Mouse (Mus musculus): Measurements from ENCODE around the gene Rffl. TPM values are rescaled to one million over a fixed set of nuclear protein-coding genes. Genes with fewer than 3 reads are reported as not detected.
A peak's percentile ranks its signal among the peaks of the same experiment; 100 is the strongest.

Rffl gene
- polyA plus RNA-seq, 1 experiment from 2014 or later, result 3.9 TPM

DNA sequence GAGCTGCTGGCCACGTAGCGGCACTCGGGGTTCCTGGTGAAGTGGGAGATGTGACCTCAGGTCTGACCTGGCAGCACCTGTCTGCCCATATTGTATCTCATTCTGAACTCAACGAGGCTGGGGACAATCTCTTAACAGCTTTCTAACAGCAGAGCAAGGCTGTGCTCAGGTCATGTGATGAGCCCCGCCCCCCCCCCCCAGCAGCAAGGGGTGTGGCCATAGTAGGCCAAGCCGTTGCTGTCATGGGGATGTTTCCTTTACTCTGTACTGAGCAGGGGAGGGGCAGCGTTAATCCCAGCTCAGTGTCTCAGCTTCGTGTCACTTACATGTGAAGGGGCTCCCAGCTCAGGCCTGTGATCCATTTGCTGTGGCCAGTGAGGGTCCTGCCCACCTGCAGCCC lies 33.9 kb upstream of the Rffl start:
- Histone ChIP-seq H3K9me3 (ENCODE audit: control insufficient read depth, low read length) (no peaks in the 10 kb centered on the region), H3K36me3 (ENCODE audit: control insufficient read depth, insufficient read depth, low read length) (peaks cover 45% of the 10 kb centered on the region), H3K4me2 (ENCODE audit: low read depth, low read length) (no peak overlapping the region), H3K27me3 (ENCODE audit: control insufficient read depth, insufficient read depth, low read length) (no peaks in the 10 kb centered on the region), H3K4me3 (ENCODE audit: low read depth, low read length) (no peak overlapping the region), H3K27ac (ENCODE audit: low read depth, low read length) (no peak overlapping the region), H3K4me1 (ENCODE audit: control insufficient read depth, insufficient read depth, low read length) (peaks cover 5% of the 10 kb centered on the region; the same call in 1 of the 2 replicates), H3K9ac (replicated peaks; ENCODE audit: low read depth, low read length) (no peak overlapping the region)
- ATAC-seq (ENCODE audit: low read depth), result no peak
- WGBS, result 73% methylated on average over 8 of the region's 8 CpGs

DNA sequence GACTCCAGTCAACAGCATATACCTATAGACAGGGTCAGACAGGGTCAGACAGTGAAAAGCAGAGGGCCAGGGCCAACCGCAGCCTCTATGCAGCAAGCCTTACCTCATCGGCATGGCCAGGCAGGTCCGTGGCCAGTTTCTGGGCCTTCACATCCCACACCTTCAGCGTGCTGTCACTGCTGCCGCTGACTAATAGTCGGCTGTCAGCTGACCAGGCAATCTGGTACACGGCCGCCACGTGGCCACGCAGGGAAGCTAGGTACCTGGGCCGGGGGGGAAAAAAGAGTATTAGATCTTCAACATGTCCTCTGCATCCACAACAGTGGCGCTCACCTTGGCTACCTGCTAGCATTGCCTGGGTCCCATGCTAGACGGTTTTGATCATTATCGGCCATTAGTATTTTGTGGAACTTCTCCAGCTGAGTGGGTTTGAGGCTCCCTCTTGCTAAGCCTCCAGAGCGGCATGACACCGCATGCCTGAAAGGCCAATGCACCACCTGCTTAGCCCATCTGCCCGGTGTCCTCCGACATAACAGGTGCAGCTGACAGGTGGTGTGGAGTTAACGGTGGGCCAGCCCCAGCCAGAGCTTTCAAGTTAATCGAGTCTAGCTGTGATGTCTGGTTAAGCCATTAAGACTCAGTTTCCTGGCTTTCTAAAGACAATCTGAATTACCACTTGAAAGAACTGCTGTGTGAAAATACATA lies 30.7 kb upstream of the Rffl start:
- H3K4me2 ChIP-seq (ENCODE audit: low read depth, low read length), result no peak overlapping the region
- no peaks in the 10 kb centered on the region for H3K9me3 ChIP-seq (ENCODE audit: control insufficient read depth, low read length)
- ATAC-seq (ENCODE audit: low read depth), result no peak
- H3K4me3 ChIP-seq (ENCODE audit: low read depth, low read length), result no peak overlapping the region
- no peak overlapping the region for H3K9ac ChIP-seq (replicated peaks; ENCODE audit: low read depth, low read length)
- whole genome bisulfite sequencing, result 94% methylated on average over 20 of the region's 20 CpGs
- H3K4me1 ChIP-seq (ENCODE audit: control insufficient read depth, insufficient read depth, low read length), result no peaks in the 10 kb centered on the region
- H3K27ac ChIP-seq (ENCODE audit: low read depth, low read length), result no peak overlapping the region
- no peaks in the 10 kb centered on the region for H3K27me3 ChIP-seq (ENCODE audit: control insufficient read depth, insufficient read depth, low read length)
- peaks cover 56% of the 10 kb centered on the region for H3K36me3 ChIP-seq (ENCODE audit: control insufficient read depth, insufficient read depth, low read length)

DNA sequence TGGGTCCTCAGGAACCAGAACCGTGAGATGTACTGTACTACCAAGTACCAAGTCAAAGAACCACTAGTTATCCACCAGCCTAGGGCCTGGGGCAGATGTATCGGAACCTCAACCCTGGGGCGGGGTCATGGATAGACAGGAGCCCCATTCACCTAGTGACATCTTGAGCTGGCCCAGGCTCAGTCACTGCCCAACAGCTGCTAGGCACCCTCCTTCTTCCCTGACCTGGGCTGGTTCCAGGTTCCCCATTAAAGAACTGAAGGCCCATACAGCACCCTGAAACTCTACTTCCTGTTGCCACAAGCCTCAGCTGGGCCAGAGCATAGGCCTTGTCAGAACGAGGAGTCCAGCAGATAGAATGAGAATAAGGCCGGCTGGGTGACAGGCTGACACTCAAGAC lies 28.7 kb upstream of the Rffl start:
- H3K4me3 ChIP-seq (ENCODE audit: low read depth, low read length), result no peak overlapping the region
- no peaks in the 10 kb centered on the region for H3K27me3 ChIP-seq (ENCODE audit: control insufficient read depth, insufficient read depth, low read length)
- no peak overlapping the region for H3K27ac ChIP-seq (ENCODE audit: low read depth, low read length)
- no peak overlapping the region for H3K9ac ChIP-seq (replicated peaks; ENCODE audit: low read depth, low read length)
- WGBS, result 91% methylated on average over 5 of the region's 5 CpGs
- no peaks in the 10 kb centered on the region for H3K9me3 ChIP-seq (ENCODE audit: control insufficient read depth, low read length)
- H3K4me2 ChIP-seq (ENCODE audit: low read depth, low read length), result no peak overlapping the region
- H3K36me3 ChIP-seq (ENCODE audit: control insufficient read depth, insufficient read depth, low read length), result peaks cover 50% of the 10 kb centered on the region
- ATAC-seq (ENCODE audit: low read depth), result no peak
- H3K4me1 ChIP-seq (ENCODE audit: control insufficient read depth, insufficient read depth, low read length), result no peaks in the 10 kb centered on the region

DNA sequence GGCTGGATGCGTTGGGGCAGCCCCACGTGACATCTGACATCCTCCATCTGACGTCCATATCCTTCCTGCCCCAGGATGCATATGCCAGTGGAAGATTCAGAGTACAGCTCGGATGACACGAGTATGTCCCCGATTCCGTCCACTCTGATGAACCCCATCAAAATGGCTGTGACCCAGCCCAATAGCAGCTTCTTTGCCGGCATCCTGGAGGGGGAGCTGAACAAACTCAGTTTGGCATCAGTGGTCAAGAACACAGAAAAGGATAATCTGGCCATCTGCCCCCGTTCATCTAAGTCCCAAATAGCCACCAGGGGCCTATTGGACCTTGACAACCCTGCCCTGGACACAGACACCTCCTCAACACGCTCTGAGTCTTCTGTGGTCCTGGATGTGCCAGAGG lies 26.5 kb upstream of the Rffl start:
- no peak overlapping the region for H3K27ac ChIP-seq (ENCODE audit: low read depth, low read length)
- no peaks in the 10 kb centered on the region for H3K4me1 ChIP-seq (ENCODE audit: control insufficient read depth, insufficient read depth, low read length)
- H3K4me2 ChIP-seq (ENCODE audit: low read depth, low read length), result no peak overlapping the region
- H3K4me3 ChIP-seq (ENCODE audit: low read depth, low read length), result no peak overlapping the region
- H3K36me3 ChIP-seq (ENCODE audit: control insufficient read depth, insufficient read depth, low read length), result peaks cover 32% of the 10 kb centered on the region
- ATAC-seq (ENCODE audit: low read depth), result no peak
- no peaks in the 10 kb centered on the region for H3K27me3 ChIP-seq (ENCODE audit: control insufficient read depth, insufficient read depth, low read length)
- H3K9me3 ChIP-seq (ENCODE audit: control insufficient read depth, low read length), result no peaks in the 10 kb centered on the region
- WGBS, result 87% methylated on average over 10 of the region's 10 CpGs
- no peak overlapping the region for H3K9ac ChIP-seq (replicated peaks; ENCODE audit: low read depth, low read length)

DNA sequence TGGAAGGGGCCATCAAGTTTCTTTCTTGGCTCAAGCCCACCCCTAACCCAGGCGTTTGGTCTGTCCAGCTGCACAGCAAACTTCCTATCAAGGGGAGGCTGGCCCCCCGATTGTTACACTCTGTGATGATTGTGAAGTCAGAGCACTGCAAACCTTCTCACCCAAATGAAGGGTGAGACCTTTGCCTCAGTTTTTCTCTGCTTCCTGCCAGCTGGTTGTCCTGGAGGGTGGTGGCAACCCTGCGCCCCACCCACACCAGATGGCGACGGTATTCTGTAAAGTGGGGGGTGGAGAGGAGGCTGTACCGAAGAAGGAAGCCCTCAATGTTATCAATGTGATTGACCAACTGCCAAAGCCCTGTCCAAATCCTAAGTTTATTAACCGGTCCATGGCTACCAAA lies 20.9 kb upstream of the Rffl start, which contains the start of gene Fndc8:
TSS of gene Fndc8 (plus strand) at position 189 of the 400 bp plus-strand sequence.
- H3K9ac ChIP-seq (replicated peaks; ENCODE audit: low read depth, low read length), result no peak within 1 kb of the TSS
- no peak within 1 kb of the TSS for H3K4me2 ChIP-seq (ENCODE audit: low read depth, low read length)
- no peaks in the 10 kb centered on the region for H3K36me3 ChIP-seq (ENCODE audit: control insufficient read depth, insufficient read depth, low read length)
- ATAC-seq (ENCODE audit: low read depth), result no peak
- no peaks in the 10 kb centered on the region for H3K9me3 ChIP-seq (ENCODE audit: control insufficient read depth, low read length)
- H3K27me3 ChIP-seq (ENCODE audit: control insufficient read depth, insufficient read depth, low read length), result no peaks in the 10 kb centered on the region
- no peak within 1 kb of the TSS for H3K4me3 ChIP-seq (ENCODE audit: low read depth, low read length)
- H3K27ac ChIP-seq (ENCODE audit: low read depth, low read length), result no peak within 1 kb of the TSS
- peaks cover 10% of the 10 kb centered on the region; the same call in 1 of the 2 replicates for H3K4me1 ChIP-seq (ENCODE audit: control insufficient read depth, insufficient read depth, low read length)
- WGBS, result 55% methylated on average over 7 of the region's 7 CpGs

DNA sequence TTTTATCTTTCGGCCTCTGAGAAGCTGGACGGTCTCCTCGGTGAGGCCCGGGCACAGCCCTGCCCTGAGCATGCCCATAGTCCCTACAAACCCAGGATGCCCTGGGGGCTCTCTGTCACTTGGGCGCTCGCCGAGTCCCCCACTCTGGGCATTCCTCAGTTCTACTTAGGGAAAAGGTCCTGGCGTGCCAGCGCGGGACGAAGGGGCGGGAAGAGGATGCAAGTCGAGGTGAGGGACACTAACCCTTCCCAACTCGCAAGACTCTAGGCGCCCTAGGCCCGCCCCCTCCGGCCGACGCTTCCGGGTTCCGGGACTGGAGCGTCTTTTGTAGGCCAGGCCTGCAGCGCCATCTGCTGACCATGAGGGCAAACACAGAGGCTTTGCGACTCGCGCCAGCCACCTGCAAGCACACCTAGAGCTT lies 19.3 kb upstream of the Rffl start, which contains the start of gene Rad51d:
TSS of gene Rad51d (minus strand) at position 273 of the 421 bp plus-strand sequence.
- Histone ChIP-seq H3K36me3 (ENCODE audit: control insufficient read depth, insufficient read depth, low read length) (no peaks in the 10 kb centered on the region), H3K9me3 (ENCODE audit: control insufficient read depth, low read length) (no peaks in the 10 kb centered on the region), H3K4me2 (ENCODE audit: low read depth, low read length) (peak within 1 kb of the TSS; percentile 87), H3K4me3 (ENCODE audit: low read depth, low read length) (peak within 1 kb of the TSS; percentile 54), H3K27me3 (ENCODE audit: control insufficient read depth, insufficient read depth, low read length) (no peaks in the 10 kb centered on the region), H3K9ac (replicated peaks; ENCODE audit: low read depth, low read length) (peak within 1 kb of the TSS; percentile 68), H3K4me1 (ENCODE audit: control insufficient read depth, insufficient read depth, low read length) (peaks cover 10% of the 10 kb centered on the region; the same call in 1 of the 2 replicates), H3K27ac (ENCODE audit: low read depth, low read length) (no peak within 1 kb of the TSS; the same call in 1 of the 2 replicates)
- WGBS, result under 1% methylated on average over 26 of the region's 26 CpGs
- ATAC-seq (ENCODE audit: low read depth), result peak; percentile 90

DNA sequence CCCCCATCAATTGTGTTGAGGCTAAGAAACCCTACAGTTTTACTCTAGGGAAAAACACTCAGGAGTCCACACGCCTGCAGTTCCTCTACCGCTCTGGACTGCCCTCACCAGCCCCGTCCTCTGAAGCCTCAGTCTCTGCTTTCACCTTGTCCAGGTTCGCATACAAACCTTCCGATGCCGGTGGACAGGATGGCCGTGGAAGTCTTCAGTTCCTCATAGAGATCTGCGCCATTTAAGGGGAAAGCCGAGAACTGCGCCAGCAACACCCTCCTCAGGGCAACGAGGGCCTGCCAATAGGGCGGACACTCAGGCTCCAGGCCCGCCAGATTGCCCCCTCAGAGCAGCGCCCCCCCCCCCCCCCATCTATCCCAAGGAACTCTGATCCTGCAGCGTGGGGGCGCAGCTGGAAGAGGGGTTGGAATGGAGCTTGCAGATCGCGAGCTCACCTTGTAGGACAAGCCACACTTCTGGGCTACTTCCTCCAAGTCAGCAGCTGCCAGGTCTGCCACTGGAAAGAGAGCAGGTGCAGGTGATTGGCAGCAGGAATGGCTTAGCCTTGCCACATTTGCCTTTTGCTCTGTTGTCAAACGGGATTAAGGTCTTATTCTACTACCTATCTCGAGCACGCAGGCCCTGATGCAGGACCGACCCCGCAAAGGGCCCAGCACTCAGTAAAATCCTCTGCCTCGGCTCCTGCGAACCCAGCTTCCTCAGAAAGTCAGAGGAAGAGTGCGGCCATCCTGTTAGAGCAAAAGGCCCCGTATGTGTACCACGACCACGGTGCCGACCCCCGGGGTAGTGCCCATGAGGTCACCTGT lies 18.7 kb upstream of the Rffl start:
- no peaks in the 10 kb centered on the region for H3K9me3 ChIP-seq (ENCODE audit: control insufficient read depth, low read length)
- H3K27ac ChIP-seq (ENCODE audit: low read depth, low read length), result no peak overlapping the region; the same call in 1 of the 2 replicates
- ATAC-seq (ENCODE audit: low read depth), result peak; percentile 52
- H3K27me3 ChIP-seq (ENCODE audit: control insufficient read depth, insufficient read depth, low read length), result no peaks in the 10 kb centered on the region
- WGBS, result 9% methylated on average over 31 of the region's 31 CpGs
- H3K4me3 ChIP-seq (ENCODE audit: low read depth, low read length), result peak overlapping the region; percentile 54
- no peaks in the 10 kb centered on the region for H3K36me3 ChIP-seq (ENCODE audit: control insufficient read depth, insufficient read depth, low read length)
- peaks cover 10% of the 10 kb centered on the region; the same call in 1 of the 2 replicates for H3K4me1 ChIP-seq (ENCODE audit: control insufficient read depth, insufficient read depth, low read length)
- H3K9ac ChIP-seq (replicated peaks; ENCODE audit: low read depth, low read length), result peak overlapping the region; percentile 68
- peak overlapping the region; percentile 87 for H3K4me2 ChIP-seq (ENCODE audit: low read depth, low read length)

DNA sequence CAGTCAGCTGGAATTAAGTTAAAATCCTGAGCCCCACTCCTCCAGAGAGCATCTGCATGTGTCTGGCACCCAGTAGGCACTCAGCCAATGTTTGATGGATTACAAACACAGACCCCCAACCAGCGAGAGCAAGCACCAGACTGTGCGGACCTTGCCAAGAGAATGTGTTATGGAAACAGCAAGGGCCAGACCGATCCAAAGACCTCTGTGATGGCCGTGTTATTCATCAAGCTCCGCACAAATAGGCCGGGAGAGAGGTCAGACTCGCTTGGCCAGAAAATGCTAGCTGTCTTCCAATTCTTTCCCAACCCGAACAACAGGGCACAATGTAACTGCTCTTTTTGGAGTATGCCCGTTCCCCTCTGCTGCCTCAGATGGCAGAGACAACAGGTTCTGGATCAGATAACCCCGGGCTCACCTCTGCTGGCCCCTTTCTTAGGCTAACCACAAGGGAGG lies 17.5 kb upstream of the Rffl start:
- H3K9me3 ChIP-seq (ENCODE audit: control insufficient read depth, low read length), result no peaks in the 10 kb centered on the region
- no peak overlapping the region for H3K4me2 ChIP-seq (ENCODE audit: low read depth, low read length)
- no peaks in the 10 kb centered on the region for H3K27me3 ChIP-seq (ENCODE audit: control insufficient read depth, insufficient read depth, low read length)
- no peak overlapping the region for H3K27ac ChIP-seq (ENCODE audit: low read depth, low read length)
- peaks cover 10% of the 10 kb centered on the region; the same call in 1 of the 2 replicates for H3K4me1 ChIP-seq (ENCODE audit: control insufficient read depth, insufficient read depth, low read length)
- no peak for ATAC-seq (ENCODE audit: low read depth)
- WGBS, result 56% methylated on average over 10 of the region's 10 CpGs
- H3K4me3 ChIP-seq (ENCODE audit: low read depth, low read length), result no peak overlapping the region
- H3K36me3 ChIP-seq (ENCODE audit: control insufficient read depth, insufficient read depth, low read length), result no peaks in the 10 kb centered on the region
- 0 out of 2 replicates have a peak overlapping the region, but pooled peaks have one; percentile 12 for H3K9ac ChIP-seq (replicated peaks; ENCODE audit: low read depth, low read length)

DNA sequence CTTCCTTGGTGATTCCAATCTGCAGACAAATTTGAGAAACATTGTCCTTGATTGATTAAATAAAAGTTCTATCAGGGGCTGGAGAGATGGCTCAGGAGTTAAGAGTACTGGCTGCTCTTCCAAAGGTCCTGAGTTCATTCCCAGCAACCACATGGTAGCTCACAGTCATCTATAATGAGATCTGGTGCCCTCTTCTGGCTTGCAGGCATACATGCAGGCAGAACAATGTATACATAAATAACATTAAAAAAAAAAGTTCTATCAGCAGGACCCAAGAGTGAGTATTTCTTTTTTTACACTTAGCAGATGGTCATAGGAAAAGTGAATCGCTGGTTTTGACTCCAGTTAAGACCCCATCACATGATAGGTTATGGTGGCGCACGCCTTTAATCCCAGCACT lies 15.5 kb upstream of the Rffl start:
- 93% methylated on average over 3 of the region's 3 CpGs for WGBS

More for the DNA sequence above, 15.5 kb upstream of the Rffl start:
- Histone ChIP-seq H3K4me3 (ENCODE audit: low read depth, low read length) (no peak overlapping the region), H3K27me3 (ENCODE audit: control insufficient read depth, insufficient read depth, low read length) (no peaks in the 10 kb centered on the region), H3K9ac (replicated peaks; ENCODE audit: low read depth, low read length) (no peak overlapping the region), H3K4me1 (ENCODE audit: control insufficient read depth, insufficient read depth, low read length) (peaks cover 10% of the 10 kb centered on the region; the same call in 1 of the 2 replicates), H3K27ac (ENCODE audit: low read depth, low read length) (no peak overlapping the region), H3K4me2 (ENCODE audit: low read depth, low read length) (no peak overlapping the region), H3K36me3 (ENCODE audit: control insufficient read depth, insufficient read depth, low read length) (no peaks in the 10 kb centered on the region), H3K9me3 (ENCODE audit: control insufficient read depth, low read length) (no peaks in the 10 kb centered on the region)
- no peak for ATAC-seq (ENCODE audit: low read depth)
